Comparison of ENCODE assay signal across 21 mouse cellular contexts in genomic region chr16:33370836-33371235, GRCm38 (mm10). TPM values are rescaled to one million over a fixed set of nuclear protein-coding genes. Genes with fewer than 3 reads are reported as not detected.
DNase-seq lines count a peak whose midpoint lies in the region; ATAC-seq lines count a peak whose summit lies in the region.
"Had no signal": no experiment of that assay in that cellular context is flagged by ENCODE, and none has a peak within 500 bp of the region (broad histone marks: within the 10 kb centered on the region; RNA-seq: fewer than 3 reads in every experiment).

No protein-coding gene starts in this region.

- peak; percentile 43; the same call in 1 of the 2 replicates for ATAC-seq in liver, embryonic 13.5 days (ENCODE audit: low read depth)
- ATAC-seq: intestine, postnatal 0 days; midbrain, embryonic 16.5 days had no signal

- H3K9me3 ChIP-seq in liver, embryonic 13.5 days (replicated peaks), result no peaks in the 10 kb centered on the region
- H3K9me3 ChIP-seq: embryonic facial prominence, embryonic 15.5 days; forebrain, embryonic 10.5 days; G1E; hindbrain, embryonic 13.5 days had no signal

- DNase-seq in embryo, embryonic 10.5 days (ENCODE audit: low spot score), result peak; percentile 23
- DNase-seq in embryo, embryonic 9.5 days (ENCODE audit: extremely low spot score), result no peak
- DNase-seq in CD4-positive helper T cell, adult 2 months (ENCODE audit: low read depth, low spot score), result peak; percentile 45
- peak; percentile 5 for DNase-seq in T-cell, adult 2 months (ENCODE audit: low spot score)
- DNase-seq in liver, embryonic 13.5 days, result no peak
- no peak for DNase-seq in frontal cortex, postnatal 25 days (ENCODE audit: low spot score in 2 of 2)
- DNase-seq in ovary, postnatal 14 days (ENCODE audit: low spot score), result no peak
- DNase-seq in ovary, postnatal 10 days (ENCODE audit: low spot score), result no peak
- DNase-seq: adrenal gland, adult 8-10 months; gastrocnemius, postnatal 10 days; lung, embryonic 14.5 days; spleen, adult 18-20 months had no signal

- no peak overlapping the region for H3K4me2 ChIP-seq in liver, embryonic 13.5 days
- H3K4me2 ChIP-seq: embryonic facial prominence, embryonic 15.5 days; hindbrain, embryonic 13.5 days; lung, embryonic 14.5 days had no signal

- H3K27me3 ChIP-seq in liver, embryonic 13.5 days, result no peaks in the 10 kb centered on the region
- H3K27me3 ChIP-seq: embryonic facial prominence, embryonic 15.5 days; hindbrain, embryonic 13.5 days had no signal

- H3K27ac ChIP-seq in liver, embryonic 13.5 days, result no peak overlapping the region
- H3K27ac ChIP-seq: embryonic facial prominence, embryonic 15.5 days; forebrain, embryonic 10.5 days; hindbrain, embryonic 13.5 days; kidney, postnatal 0 days; layer of hippocampus, adult 2 months; left cerebral cortex, adult 2 months had no signal

- peaks cover 4% of the 10 kb centered on the region; the same call in 1 of the 2 replicates for H3K4me1 ChIP-seq in liver, embryonic 13.5 days (replicated peaks)
- H3K4me1 ChIP-seq: embryonic facial prominence, embryonic 15.5 days; hindbrain, embryonic 13.5 days had no signal

- no peaks in the 10 kb centered on the region for H3K36me3 ChIP-seq in liver, embryonic 13.5 days
- H3K36me3 ChIP-seq: embryonic facial prominence, embryonic 15.5 days; forebrain, embryonic 10.5 days; G1E; hindbrain, embryonic 13.5 days had no signal

- 43% methylated on average over 6 of the region's 6 CpGs for WGBS in liver, embryonic 13.5 days (ENCODE audit: insufficient replicate concordance)

- no peak overlapping the region for H3K4me3 ChIP-seq in liver, embryonic 13.5 days (replicated peaks)
- H3K4me3 ChIP-seq: embryonic facial prominence, embryonic 15.5 days; forebrain, embryonic 10.5 days; hindbrain, embryonic 13.5 days; layer of hippocampus, adult 2 months; left cerebral cortex, adult 2 months had no signal

- H3K9ac ChIP-seq in liver, embryonic 13.5 days, result no peak overlapping the region
- H3K9ac ChIP-seq: embryonic facial prominence, embryonic 15.5 days; hindbrain, embryonic 13.5 days; lung, embryonic 14.5 days had no signal

RNA-seq across cellular contexts. Expression of gene Zfp148, which starts 9.8 kb away (rescaled TPM):
- 15.1 and 20.0 TPM in 2 replicates for polyA plus RNA-seq in liver, embryonic 13.5 days (2015; fragmentation: Nextera tagmentation; extraction: Ambion mirVana)

Comparison
In these comparisons a context has a peak if more than half of its experiments do, and no peak if none do; other contexts are left out.
1. DNase-seq: peak in embryo, embryonic 10.5 days (single experiment), CD4-positive helper T cell, adult 2 months (single experiment) and T-cell, adult 2 months (single experiment); none in embryo, embryonic 9.5 days (single experiment), liver, embryonic 13.5 days (single experiment), frontal cortex, postnatal 25 days (0 of 2), ovary, postnatal 14 days (single experiment) and ovary, postnatal 10 days (single experiment).